Mouse (Mus musculus) thymus, adult 2 months (tissue): ENCODE results near the gene Tsen2.

Experiments used
- CTCF ChIP-seq: fragments of 200-500 bp; IDR thresholded peaks from 2 replicates; pipeline ENCODE4 v1.5.1; 2012; ENCODE audit warnings: mild to moderate bottlenecking, control low read depth, low read length, moderate library complexity, borderline replicate concordance; ENCODE audit not compliant: control insufficient read depth, poor library complexity, insufficient read depth; ENCODE audit errors: extremely low read depth
- POLR2A ChIP-seq: fragments of 200-500 bp; IDR thresholded peaks from 2 replicates; pipeline ENCODE4 v1.6.1; 2012; ENCODE audit warnings: mild to moderate bottlenecking, low read length, control low read depth, moderate library complexity; ENCODE audit not compliant: control insufficient read depth, poor library complexity, insufficient read depth; ENCODE audit errors: extremely low read depth

DNA sequence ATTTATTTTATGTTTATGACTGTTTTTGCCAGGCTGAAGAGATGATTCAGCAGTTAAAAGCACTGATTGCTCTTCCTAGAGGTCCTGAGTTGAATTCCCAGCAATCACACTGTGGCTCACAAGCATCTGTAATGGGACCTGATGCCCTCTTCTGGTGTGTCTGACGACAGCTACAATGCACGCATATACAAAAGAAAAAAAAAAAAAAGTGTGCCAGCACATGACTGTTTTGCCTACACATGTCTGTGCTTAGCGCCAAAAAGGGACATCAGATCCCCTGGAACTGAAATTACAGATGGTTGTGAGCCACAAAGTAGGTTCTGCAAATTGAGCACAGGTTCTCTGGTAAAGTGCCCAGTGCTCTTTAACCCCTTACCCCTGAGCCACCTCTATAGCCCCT lies 2.1 kb upstream of the Tsen2 start:
- no peak for TF ChIP-seq POLR2A
- TF ChIP-seq CTCF = no peak
